Mouse (Mus musculus) limb, embryonic 14.5 days (tissue): ENCODE data around the gene Tmem19. TPM values are rescaled to one million over a fixed set of nuclear protein-coding genes. Genes with fewer than 3 reads are reported as not detected.

Experiments
- ATAC-seq: fragments of 200-750 bp; cut with Nextera tagmentation; 2 replicates; pipeline ENCODE4 v1.8.0; 2017; ENCODE audit warnings: low read depth, moderate number of reproducible peaks, moderate TSS enrichment; ENCODE audit not compliant: low FRiP score
- DNase-seq: peaks from one replicate; pipeline ENCODE4 v3.0.0-alpha.2; 2015; ENCODE audit warnings: low spot score
- H3K27ac ChIP-seq: fragments of 300-500 bp; sonication (generic); replicated peaks from 2 replicates; pipeline ENCODE4 v1.5.1; 2014; ENCODE audit warnings: low read depth, mild to moderate bottlenecking, low read length, moderate library complexity, mixed read lengths
- H3K27me3 ChIP-seq: fragments of 300-500 bp; sonication (generic); 2 replicates; pipeline ENCODE4 v1.6.1; 2014; ENCODE audit warnings: low read length, mixed read lengths; ENCODE audit not compliant: control insufficient read depth, insufficient read depth
- H3K36me3 ChIP-seq: fragments of 300-500 bp; sonication (generic); 2 replicates; pipeline ENCODE4 v1.6.1; 2014; ENCODE audit warnings: mild to moderate bottlenecking, low read length, moderate library complexity, mixed read lengths; ENCODE audit not compliant: control insufficient read depth, insufficient read depth
- H3K4me1 ChIP-seq: fragments of 300-500 bp; sonication (generic); 2 replicates; pipeline ENCODE4 v1.6.1; 2014; ENCODE audit warnings: antibody characterized with exemption, low read length, mixed read lengths; ENCODE audit not compliant: control insufficient read depth, insufficient read depth
- H3K4me2 ChIP-seq: fragments of 300-500 bp; sonication (generic); replicated peaks from 2 replicates; pipeline ENCODE4 v1.6.1; 2014; ENCODE audit warnings: low read depth, mild to moderate bottlenecking, low read length, moderate library complexity; ENCODE audit not compliant: severe bottlenecking
- H3K4me3 ChIP-seq: fragments of 300-500 bp; sonication (generic); replicated peaks from 2 replicates; pipeline ENCODE4 v1.5.1; 2014; ENCODE audit warnings: low read length
- H3K9ac ChIP-seq: fragments of 300-500 bp; sonication (generic); 2 replicates; pipeline ENCODE4 v1.6.1; 2014; ENCODE audit warnings: mild to moderate bottlenecking, low read depth, low read length, moderate library complexity; ENCODE audit not compliant: severe bottlenecking
- H3K9me3 ChIP-seq: fragments of 300-500 bp; sonication (generic); 2 replicates; pipeline ENCODE4 v1.6.1; 2016; ENCODE audit warnings: low read length; ENCODE audit not compliant: control insufficient read depth
- POLR2A ChIP-seq: fragments of 200-500 bp; IDR thresholded peaks from 2 replicates; pipeline ENCODE4 v1.8.0; 2012; ENCODE audit warnings: inconsistent platforms, mild to moderate bottlenecking, moderate library complexity, borderline replicate concordance; ENCODE audit not compliant: insufficient read depth, insufficient read length; ENCODE audit errors: extremely low read depth
- WGBS: fragments of 180-500 bp; shearing (Covaris S2); extraction: QIAGEN DNeasy Blood & Tissue Kit; methylation state at CpG from one replicate; pipeline ENCODE4 v1.1.7; 2014; 5-methylcytosine and 5-hydroxymethylcytosine counted together
- polyA plus RNA-seq, 2 experiments: library from polyadenylated mRNA; depleted of rRNA in 1 of 2; stranded (reverse) in 1 of 2; unstranded in 1 of 2; fragments of >200 nt; fragmentation: Nextera tagmentation in 1 of 2; extraction: Ambion mirVana in 1 of 2; gene quantifications; 2 replicates each; pipeline versions ENCODE4 v1.2.1 to v1.2.3; 2012 to 2014

The Tmem19 gene
- polyA plus RNA-seq, 2 experiments: 18.2 to 26.4 TPM

- H3K9ac ChIP-seq: no peak overlapping the region
- H3K27me3 ChIP-seq: no peaks in the 10 kb centered on the region
- peaks cover 14% of the 10 kb centered on the region for H3K36me3 ChIP-seq
- ATAC-seq (no peak), DNase-seq (no peak)
- H3K4me1 ChIP-seq: no peaks in the 10 kb centered on the region
- H3K4me2 ChIP-seq: no peak overlapping the region
- H3K9me3 ChIP-seq: no peaks in the 10 kb centered on the region
- 81% methylated on average over 6 of the region's 6 CpGs for WGBS
- no peak overlapping the region for H3K4me3 ChIP-seq
- H3K27ac ChIP-seq: no peak overlapping the region
- TF ChIP-seq POLR2A: no peak
These were observed 14.2 kb downstream of the Tmem19 start for GRCm38 (mm10) chr10:115348131-115348530.

- Histone ChIP-seq H3K4me1 (no peaks in the 10 kb centered on the region), H3K36me3 (peaks cover 24% of the 10 kb centered on the region), H3K9ac (no peak overlapping the region), H3K9me3 (no peaks in the 10 kb centered on the region), H3K27me3 (no peaks in the 10 kb centered on the region), H3K4me3 (no peak overlapping the region), H3K4me2 (no peak overlapping the region), H3K27ac (no peak overlapping the region)
- DNase-seq (no peak), ATAC-seq (no peak)
- TF ChIP-seq POLR2A: no peak
These were observed 15.9 kb downstream of the Tmem19 start for GRCm38 (mm10) chr10:115346444-115346843.

GRCm38 (mm10) chr10:115342771-115343425, 19.4 kb downstream of the Tmem19 start:
- ATAC-seq: no peak
- Histone ChIP-seq H3K9me3 (no peaks in the 10 kb centered on the region), H3K4me2 (no peak overlapping the region), H3K9ac (no peak overlapping the region), H3K27me3 (no peaks in the 10 kb centered on the region), H3K27ac (no peak overlapping the region), H3K4me1 (no peaks in the 10 kb centered on the region), H3K4me3 (no peak overlapping the region), H3K36me3 (peaks cover 26% of the 10 kb centered on the region)
- WGBS: 83% methylated on average over 4 of the region's 4 CpGs
- TF ChIP-seq POLR2A: no peak
- DNase-seq: no peak

- H3K9me3 ChIP-seq: no peaks in the 10 kb centered on the region
- no peak overlapping the region for H3K4me3 ChIP-seq
- DNase-seq (no peak), ATAC-seq (no peak)
- TF ChIP-seq POLR2A: no peak
- H3K27ac ChIP-seq: no peak overlapping the region
- H3K4me1 ChIP-seq: no peaks in the 10 kb centered on the region
- no peak overlapping the region for H3K4me2 ChIP-seq
- H3K36me3 ChIP-seq: peaks cover 22% of the 10 kb centered on the region
- H3K9ac ChIP-seq: no peak overlapping the region
- 94% methylated on average over 7 of the region's 7 CpGs for WGBS
- no peaks in the 10 kb centered on the region for H3K27me3 ChIP-seq
These were observed 22.4 kb downstream of the Tmem19 start for GRCm38 (mm10) chr10:115339820-115340328.

- WGBS: 81% methylated on average over 4 of the region's 4 CpGs
- Histone ChIP-seq H3K4me1 (no peaks in the 10 kb centered on the region), H3K4me2 (no peak overlapping the region), H3K27ac (no peak overlapping the region), H3K36me3 (peaks cover 6% of the 10 kb centered on the region; the same call in 1 of the 2 replicates), H3K9me3 (no peaks in the 10 kb centered on the region), H3K27me3 (no peaks in the 10 kb centered on the region), H3K9ac (no peak overlapping the region), H3K4me3 (no peak overlapping the region)
- no peak for DNase-seq
- no peak for ATAC-seq
- TF ChIP-seq POLR2A: no peak
These were observed 25.4 kb downstream of the Tmem19 start for GRCm38 (mm10) chr10:115336901-115337300.
